Mouse (Mus musculus) WW6 (cell line): Measurements from ENCODE around the gene Htr2c.

Experiments used
- DNase-seq: peaks from one replicate; pipeline ENCODE4 v3.0.0-alpha.2; 2013; ENCODE audit warnings: low read depth, low spot score

Gene Htr2c

GRCm38 (mm10) chrX:146962258-146962913, at the start of gene Htr2c:
TSS of gene Htr2c (plus strand) at chrX:146962513.
- no peak for DNase-seq

- no peak for DNase-seq
Observed at GRCm38 (mm10) chrX:146928251-146928650, 34.1 kb upstream of the Htr2c start.

GRCm38 (mm10) chrX:146936332-146936731, 26.0 kb upstream of the Htr2c start:
- no peak for DNase-seq

GRCm38 (mm10) chrX:146946216-146946886, 16.0 kb upstream of the Htr2c start:
- DNase-seq, result no peak

- DNase-seq, result no peak
Observed at GRCm38 (mm10) chrX:146946996-146947395, 15.3 kb upstream of the Htr2c start.

- no peak for DNase-seq
Observed at GRCm38 (mm10) chrX:146958608-146959007, 3.7 kb upstream of the Htr2c start.

GRCm38 (mm10) chrX:146959960-146960359, 2.4 kb upstream of the Htr2c start:
- no peak for DNase-seq

- no peak for DNase-seq
Observed at GRCm38 (mm10) chrX:146962914-146963547, 718 bp downstream of the Htr2c start.

GRCm38 (mm10) chrX:146979931-146980330, 17.6 kb downstream of the Htr2c start:
- DNase-seq, result no peak

GRCm38 (mm10) chrX:147055730-147056129, 93.4 kb downstream of the Htr2c start:
- no peak for DNase-seq

GRCm38 (mm10) chrX:147071622-147072021, 109.3 kb downstream of the Htr2c start:
- no peak for DNase-seq

- DNase-seq, result no peak
Observed at GRCm38 (mm10) chrX:147119155-147119554, 156.8 kb downstream of the Htr2c start.

- DNase-seq, result peak; percentile 4
Observed at GRCm38 (mm10) chrX:147215251-147215650, 252.9 kb downstream of the Htr2c start.

- DNase-seq, result no peak
Observed at GRCm38 (mm10) chrX:147217382-147218013, 255.2 kb downstream of the Htr2c start.

GRCm38 (mm10) chrX:147238806-147239542, 276.7 kb downstream of the Htr2c start:
- DNase-seq, result no peak
